Mouse (Mus musculus) Patski (cell line): ENCODE measurements at regions not wholly inside any gene's neighbourhood (a gene's known extent, or its start where the extent isn't known, plus 50 kb on each side); places are given as distances from the start of the nearest gene placed in this dataset.

Source experiments
- ATAC-seq: fragments of 100-300 bp; one replicate; pipeline ENCODE4 v1.8.0; 2021
- CTCF ChIA-PET: fragments of 350-600 bp; sonication (Branson Sonifier 250); formaldehyde crosslinking; loops from one replicate; lab custom pipeline; 2022; ENCODE audit warnings: inconsistent platforms; lab: Charles Lee
- POLR2A ChIA-PET: fragments of 350-600 bp; sonication (Branson Sonifier 250); formaldehyde crosslinking; loops from one replicate; lab custom pipeline; 2022; ENCODE audit warnings: antibody characterized with exemption, inconsistent platforms; lab: Charles Lee
- DNase-seq: peaks from one replicate; pipeline ENCODE4 v3.0.0-alpha.2; 2011; ENCODE audit warnings: low read depth, low spot score
- H3K27me3 ChIP-seq: fragments of 371-371 bp; one replicate; pipeline ENCODE4 v1.5.1; 2021
- CTCF ChIP-seq: fragments of 100-300 bp; IDR thresholded peaks from one replicate; pipeline ENCODE4 v1.5.1; 2021
- in situ Hi-C: fragments of 300-500 bp; cut with MboI; formaldehyde crosslinking; loops from 3 replicates; pipeline ENCODE4 v1.11.1; 2018; ENCODE audit warnings: low pct_unique_long_range_greater_than_20kb, mixed read lengths

DNA sequence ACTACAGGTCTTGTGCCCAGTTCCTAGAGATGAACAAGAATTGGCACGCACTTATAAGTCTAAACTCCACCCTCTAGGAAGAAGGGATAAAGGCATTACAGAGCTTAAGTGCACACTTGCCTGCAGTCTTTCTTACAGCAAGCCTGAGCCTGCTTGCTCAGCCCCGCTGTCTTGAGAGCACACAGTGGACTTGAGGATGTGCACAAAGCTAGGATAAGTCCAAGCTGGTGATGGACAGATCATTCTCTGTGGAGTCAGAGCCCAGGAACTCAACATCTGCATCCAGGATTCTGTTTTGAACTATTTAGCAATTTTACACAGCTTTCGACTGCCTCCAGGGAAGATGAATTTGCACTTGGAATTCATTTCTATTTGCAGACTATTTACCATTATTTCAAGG lies 452.8 kb upstream of the Id2 start:
- CTCF ChIA-PET: no interaction called here
- POLR2A ChIA-PET: no interaction called here
- no peaks in the 10 kb centered on the region for H3K27me3 ChIP-seq
- in situ Hi-C loops: no loop called here
- no peak for DNase-seq
- no peak for ATAC-seq
- no peak for TF ChIP-seq CTCF

DNA sequence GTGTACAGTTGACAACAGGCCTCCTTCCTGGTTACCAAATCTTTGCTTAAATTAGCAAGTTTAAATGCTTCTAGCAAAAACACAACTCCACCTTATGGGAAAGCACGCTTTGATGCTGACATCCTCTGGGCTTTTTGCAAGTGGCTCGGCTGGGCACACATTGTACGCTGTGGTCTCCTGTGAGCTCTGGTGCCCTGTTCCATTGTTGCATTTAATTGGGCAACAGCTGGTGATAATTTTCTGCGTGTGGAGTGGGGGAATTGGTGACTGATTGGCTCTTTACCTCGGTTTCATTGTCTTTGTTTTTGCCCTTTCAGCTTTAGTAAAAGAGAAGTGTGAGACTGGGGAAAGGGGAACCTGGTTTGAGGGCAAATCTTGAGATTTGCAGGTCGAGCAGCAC lies 447.3 kb upstream of the Id2 start:
- CTCF ChIA-PET: no interaction called here
- in situ Hi-C loops: no loop called here

GRCm38 (mm10) chr12:25534620-25534950 lies 437.6 kb upstream of the Id2 start:
- no peaks in the 10 kb centered on the region for H3K27me3 ChIP-seq
- DNase-seq: no peak
- in situ Hi-C loops: no loop called here
- TF ChIP-seq CTCF: no peak
- ATAC-seq: no peak
- POLR2A ChIA-PET: no interaction called here
- CTCF ChIA-PET: no interaction called here

More for the DNA sequence above, 447.3 kb upstream of the Id2 start:
- H3K27me3 ChIP-seq: no peaks in the 10 kb centered on the region
- POLR2A ChIA-PET: no interaction called here
- ATAC-seq (no peak), DNase-seq (no peak)
- no peak for TF ChIP-seq CTCF

DNA sequence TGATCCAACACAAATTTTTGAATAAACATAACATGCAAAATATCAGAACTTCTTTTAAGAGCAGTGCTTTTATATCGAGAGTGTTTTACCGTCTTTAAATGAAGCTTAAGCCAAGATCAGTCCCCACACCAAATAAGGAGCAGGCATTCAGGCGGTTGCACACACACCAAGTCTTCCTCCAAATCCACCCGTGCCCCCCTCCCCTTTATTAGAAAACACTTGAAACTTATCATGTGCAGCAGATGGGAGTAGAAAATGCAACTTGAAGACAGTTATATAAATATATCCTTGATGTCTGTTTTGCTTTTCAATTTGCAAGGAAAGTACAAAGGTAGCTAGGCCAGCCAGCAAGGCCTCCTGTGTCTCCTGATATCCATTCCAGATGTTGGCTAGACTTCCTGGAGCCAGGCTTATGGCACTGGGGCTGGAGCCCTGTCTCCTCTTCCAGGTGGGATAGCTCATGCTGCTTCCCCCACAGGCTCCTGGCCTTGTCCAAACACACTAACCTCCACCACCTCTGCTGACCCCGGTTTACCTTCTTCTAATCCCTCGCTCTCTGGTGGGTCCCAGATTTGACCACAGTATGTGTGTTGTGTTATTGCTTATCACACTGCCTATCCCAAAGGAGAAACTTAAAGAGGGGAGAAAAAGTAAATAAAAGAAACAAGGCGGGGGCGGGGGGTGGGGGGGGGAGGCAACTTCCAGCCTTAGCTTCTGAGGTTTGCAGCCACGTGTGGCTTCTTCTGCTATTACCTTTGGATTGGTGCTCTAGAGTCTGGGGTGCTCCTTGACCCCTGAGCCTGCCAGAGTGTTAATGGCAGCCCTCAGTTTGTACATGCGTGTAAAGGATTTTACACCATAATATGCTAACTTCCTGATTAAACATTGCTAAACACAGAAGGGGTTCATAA lies 437.0 kb upstream of the Id2 start:
- ChIA-PET POLR2A (no interaction called here), CTCF (no interaction called here)
- no peak for TF ChIP-seq CTCF
- no peaks in the 10 kb centered on the region for H3K27me3 ChIP-seq
- in situ Hi-C loops: no loop called here
- DNase-seq (no peak), ATAC-seq (no peak)

GRCm38 (mm10) chr12:25530483-25530882 lies 433.5 kb upstream of the Id2 start:
- CTCF ChIA-PET: no interaction called here
- POLR2A ChIA-PET: no interaction called here
- H3K27me3 ChIP-seq: no peaks in the 10 kb centered on the region
- no peak for DNase-seq
- TF ChIP-seq CTCF: no peak
- no peak for ATAC-seq
- in situ Hi-C loops: no loop called here

DNA sequence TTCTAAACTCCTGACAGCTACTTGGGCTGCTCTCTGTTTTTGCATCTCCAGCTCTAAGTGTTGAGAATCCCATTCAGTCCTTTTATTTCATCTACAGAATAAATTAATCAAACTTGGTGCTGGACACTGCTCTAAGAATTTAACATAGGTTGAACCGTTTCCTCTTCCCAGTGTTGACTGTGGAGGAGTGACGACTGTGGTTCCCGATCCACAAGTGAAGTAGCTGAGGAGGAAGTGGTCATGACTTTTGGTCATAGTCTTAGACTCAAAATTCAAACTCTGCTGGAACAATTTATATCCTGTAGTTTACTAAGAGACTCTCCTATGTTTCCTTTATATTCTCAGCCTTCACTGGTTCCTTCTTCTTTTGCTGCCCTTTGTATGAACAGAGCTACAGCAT lies 432.6 kb upstream of the Id2 start:
- POLR2A ChIA-PET: no interaction called here
- DNase-seq (no peak), ATAC-seq (no peak)

GRCm38 (mm10) chr12:25526639-25527038 lies 429.7 kb upstream of the Id2 start:
- POLR2A ChIA-PET: no interaction called here
- no peak for DNase-seq
- no peaks in the 10 kb centered on the region for H3K27me3 ChIP-seq
- TF ChIP-seq CTCF: no peak
- no peak for ATAC-seq
- in situ Hi-C loops: no loop called here
- CTCF ChIA-PET: no interaction called here

More for the DNA sequence above, 432.6 kb upstream of the Id2 start:
- TF ChIP-seq CTCF: no peak
- in situ Hi-C loops: no loop called here
- CTCF ChIA-PET: no interaction called here
- no peaks in the 10 kb centered on the region for H3K27me3 ChIP-seq

DNA sequence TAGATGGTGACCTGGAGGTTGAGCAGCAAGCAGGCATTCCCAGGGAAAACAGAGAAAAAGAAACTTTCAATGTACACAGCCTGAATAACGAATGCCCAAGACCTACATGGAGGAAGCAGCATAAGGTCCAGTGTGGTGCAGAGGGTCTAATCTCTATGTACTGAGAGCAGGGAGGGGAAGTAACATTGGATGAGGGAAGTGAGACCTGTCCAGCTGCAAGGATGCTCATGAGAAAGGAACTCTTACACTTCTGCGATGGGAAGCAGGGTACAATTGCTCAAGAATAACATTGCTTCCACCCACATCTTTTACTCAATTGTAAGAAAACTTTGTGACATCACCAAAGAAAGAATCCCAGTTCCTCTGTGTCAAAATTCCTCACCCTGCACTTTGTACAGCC lies 419.8 kb upstream of the Id2 start:
- no peaks in the 10 kb centered on the region for H3K27me3 ChIP-seq
- CTCF ChIA-PET: no interaction called here
- in situ Hi-C loops: no loop called here
- POLR2A ChIA-PET: no interaction called here
- no peak for TF ChIP-seq CTCF
- ATAC-seq (no peak), DNase-seq (no peak)

DNA sequence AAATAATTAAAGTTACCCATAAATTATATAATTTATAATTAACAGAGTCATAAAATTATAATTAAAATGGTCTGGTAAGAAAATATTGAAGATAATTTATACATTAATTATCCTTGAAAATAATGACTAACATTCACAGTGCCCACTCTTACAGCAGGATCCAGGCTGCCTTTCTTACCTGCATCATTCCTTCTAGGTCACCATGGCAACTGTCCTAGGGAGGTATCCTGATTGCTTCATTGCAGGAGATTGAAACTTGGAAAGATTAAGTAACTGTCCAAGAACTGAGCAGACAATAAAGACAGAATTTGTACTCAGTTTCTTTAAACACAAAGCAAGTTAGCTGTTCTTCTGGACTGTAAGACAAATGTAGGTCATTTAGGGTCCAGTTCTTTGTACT lies 416.7 kb upstream of the Id2 start:
- ATAC-seq: no peak
- CTCF ChIA-PET: no interaction called here
- H3K27me3 ChIP-seq: no peaks in the 10 kb centered on the region
- in situ Hi-C loops: no loop called here
- POLR2A ChIA-PET: no interaction called here
- TF ChIP-seq CTCF: no peak
- DNase-seq: no peak

- H3K27me3 ChIP-seq: no peaks in the 10 kb centered on the region
- in situ Hi-C loops: no loop called here
- POLR2A ChIA-PET: no interaction called here
- CTCF ChIA-PET: no interaction called here
- no peak for TF ChIP-seq CTCF
- DNase-seq: no peak
- ATAC-seq: no peak
Observed at GRCm38 (mm10) chr12:25509666-25510065, 412.7 kb upstream of the Id2 start.

- TF ChIP-seq CTCF: no peak
- H3K27me3 ChIP-seq: no peaks in the 10 kb centered on the region
- DNase-seq (no peak), ATAC-seq (no peak)
- POLR2A ChIA-PET: no interaction called here
- CTCF ChIA-PET: interaction anchor here (1.6 kb wide), 1 partner anchor 9 kb away, joined by 4 read pairs; no protein-coding TSS in a partner anchor
- in situ Hi-C loops: no loop called here
Observed at GRCm38 (mm10) chr12:25493233-25493632, 396.3 kb upstream of the Id2 start.
